Mouse (Mus musculus) neutrophil, adult 5-6 weeks (primary cell): Measurements from ENCODE around the gene Rad18. TPM values are rescaled to one million over a fixed set of nuclear protein-coding genes. Genes with fewer than 3 reads are reported as not detected.
"Not testable (repeated sequence)": the region's sequence is repeated elsewhere in the genome, so short reads cannot be mapped to it uniquely, and the experiment has no call there.

Source experiments
- ATAC-seq: fragments of 151-379, 151-347 bp; 2 replicates; pipeline ENCODE4 v1.8.0; 2017; ENCODE audit warnings: mild to moderate bottlenecking, moderate TSS enrichment; ENCODE audit not compliant: insufficient number of reproducible peaks, poor library complexity, low FRiP score, severe bottlenecking; ENCODE audit errors: extremely low read depth
- total RNA-seq: library from RNA; stranded (forward); fragments of 200-1000 nt; gene quantifications from 2 replicates; pipeline ENCODE4 v1.2.3, GENCODE M21; 2017

The Rad18 gene
- 14.9 and 15.2 TPM in 2 replicates for total RNA-seq

- ATAC-seq = peak; percentile 81
These were observed at the start of gene Rad18 for GRCm38 (mm10) chr6:112696056-112696950. TSS of gene Rad18 (minus strand) at chr6:112696686.

- ATAC-seq = no peak
These were observed 45.8 kb upstream of the Rad18 start for GRCm38 (mm10) chr6:112742297-112742696.

GRCm38 (mm10) chr6:112741766-112742165, 45.3 kb upstream of the Rad18 start:
- ATAC-seq = no peak

DNA sequence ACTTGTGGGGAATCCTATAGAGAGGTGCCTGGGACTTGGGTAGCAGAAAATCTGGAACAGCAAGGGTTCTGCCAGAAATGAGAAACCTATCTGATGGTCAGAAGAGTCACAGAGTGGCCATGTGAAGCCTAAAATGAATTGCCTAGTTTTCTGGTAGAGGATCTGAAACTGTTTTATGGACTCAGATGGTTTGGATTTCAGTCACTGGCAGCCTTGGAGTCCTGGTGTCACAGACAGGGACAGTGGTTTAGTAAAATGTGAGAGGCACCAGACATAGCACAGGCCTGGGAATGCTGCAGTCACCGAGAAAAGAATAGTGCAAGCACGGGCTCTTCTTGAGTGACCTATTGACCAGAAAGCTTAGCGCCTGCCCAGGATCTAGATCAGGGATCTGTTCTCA, 43.1 kb upstream of the Rad18 start:
- no peak for ATAC-seq

DNA sequence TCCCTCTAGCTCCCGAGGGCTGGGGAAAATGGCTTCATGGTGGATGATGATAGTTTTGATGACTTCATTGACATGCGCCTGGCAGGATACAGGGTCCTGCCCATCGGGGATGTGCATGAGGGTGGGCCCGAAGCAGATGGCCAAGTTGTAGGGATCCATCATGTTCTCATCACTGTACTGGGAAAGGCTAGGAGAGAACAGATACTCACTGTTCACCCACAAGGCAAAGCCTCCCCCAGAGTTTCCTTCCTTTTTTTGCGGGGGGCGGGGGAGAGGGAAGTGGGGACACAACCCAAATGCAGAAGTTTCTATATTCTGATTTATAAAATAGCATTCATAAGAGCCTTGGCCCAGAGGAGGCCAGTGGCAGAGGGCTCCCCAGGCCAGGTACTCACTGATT, 42.4 kb upstream of the Rad18 start:
- ATAC-seq = peak; percentile 22; the same call in 1 of the 2 replicates

- no peak for ATAC-seq
These were observed 40.0 kb upstream of the Rad18 start for GRCm38 (mm10) chr6:112736471-112736870.

DNA sequence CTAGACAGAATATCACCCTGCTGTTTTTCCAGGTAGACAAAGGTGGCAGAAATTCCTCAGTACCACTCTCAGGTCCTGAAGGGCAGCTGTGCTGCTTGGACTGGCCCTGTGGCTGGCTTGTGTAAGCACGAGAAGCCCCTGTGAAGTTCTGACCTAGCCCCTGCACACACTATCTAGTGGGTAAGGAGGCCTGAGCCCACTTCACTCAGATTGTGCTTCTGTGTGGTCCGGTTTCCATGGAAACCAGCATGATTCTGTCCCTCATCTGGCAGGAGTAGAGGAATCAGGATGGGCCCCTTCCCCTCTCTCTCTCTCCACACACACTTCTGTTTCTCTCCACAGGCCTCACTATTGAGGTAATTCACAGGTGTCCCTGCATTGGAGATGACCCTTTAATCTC, 38.6 kb upstream of the Rad18 start:
- ATAC-seq = no peak

DNA sequence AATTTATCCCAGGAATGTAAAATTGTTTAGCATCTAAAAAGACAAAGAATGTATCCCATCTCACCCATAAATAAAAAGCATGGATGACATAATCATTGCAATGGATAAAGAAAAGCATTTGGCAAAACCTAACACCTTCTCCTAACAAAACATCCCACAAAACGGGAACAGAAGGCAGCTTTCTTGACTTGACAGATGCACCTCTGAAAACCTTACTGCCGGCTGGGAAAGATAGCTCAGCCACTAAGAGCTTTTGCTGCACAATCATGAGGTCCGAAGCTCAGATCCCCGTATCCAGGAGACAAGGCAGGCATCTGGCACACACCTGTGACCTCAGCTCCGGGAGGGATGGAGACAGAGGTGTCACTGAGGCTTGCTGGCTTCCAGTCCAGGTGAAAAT, 37.5 kb upstream of the Rad18 start:
- ATAC-seq = no peak

GRCm38 (mm10) chr6:112732434-112732833, 35.9 kb upstream of the Rad18 start:
- ATAC-seq = no peak

GRCm38 (mm10) chr6:112731386-112731785, 34.9 kb upstream of the Rad18 start:
- no peak for ATAC-seq

- ATAC-seq = no peak
These were observed 32.4 kb upstream of the Rad18 start for GRCm38 (mm10) chr6:112728760-112729422.

GRCm38 (mm10) chr6:112725468-112725867, 29.0 kb upstream of the Rad18 start:
- no peak for ATAC-seq

GRCm38 (mm10) chr6:112720409-112721080, 24.1 kb upstream of the Rad18 start:
- ATAC-seq = no peak

GRCm38 (mm10) chr6:112719983-112720382, 23.5 kb upstream of the Rad18 start:
- ATAC-seq = no peak

GRCm38 (mm10) chr6:112717168-112717567, 20.7 kb upstream of the Rad18 start:
- no peak for ATAC-seq

DNA sequence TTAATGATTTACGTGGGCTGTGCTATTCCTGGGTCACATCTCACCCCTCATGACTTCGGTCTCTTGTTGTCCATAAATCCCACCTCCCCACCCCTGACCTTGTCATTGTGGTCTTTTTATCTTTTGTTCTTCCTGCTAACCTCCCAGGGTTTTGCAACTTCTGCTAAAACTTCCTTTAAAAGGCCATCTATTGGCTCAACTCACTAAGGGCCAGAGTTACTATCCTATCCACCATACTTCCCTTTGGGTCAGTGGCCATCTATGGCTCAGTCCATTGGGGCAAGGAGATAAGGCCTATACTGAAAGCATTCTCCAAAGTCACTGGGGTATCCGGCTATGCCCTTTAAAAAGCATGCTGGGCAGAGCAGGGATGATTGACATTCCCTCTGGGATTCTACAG, 17.5 kb upstream of the Rad18 start:
- no peak for ATAC-seq

GRCm38 (mm10) chr6:112702296-112702695, 5.8 kb upstream of the Rad18 start:
- ATAC-seq = not testable (repeated sequence)

GRCm38 (mm10) chr6:112700392-112700791, 3.9 kb upstream of the Rad18 start:
- ATAC-seq = peak; percentile 39; the same call in 1 of the 2 replicates

GRCm38 (mm10) chr6:112699115-112699514, 2.6 kb upstream of the Rad18 start:
- no peak for ATAC-seq

- no peak for ATAC-seq
These were observed 2.0 kb downstream of the Rad18 start for GRCm38 (mm10) chr6:112694492-112694891.
